Mouse (Mus musculus) bone marrow, adult 2 months (tissue): ENCODE data around the gene Immp2l. TPM values are rescaled to one million over a fixed set of nuclear protein-coding genes. Genes with fewer than 3 reads are reported as not detected.

Experiments
- H3K27ac ChIP-seq: fragments of 200-500 bp; 2 replicates; pipeline ENCODE4 v1.5.1; 2012; ENCODE audit warnings: low read depth, mild to moderate bottlenecking, control low read depth, inconsistent platforms, low read length; ENCODE audit not compliant: control insufficient read depth, poor library complexity, insufficient read depth
- H3K4me1 ChIP-seq: fragments of 200-500 bp; 2 replicates; pipeline ENCODE4 v1.6.1; 2011; ENCODE audit warnings: low read length; ENCODE audit not compliant: control insufficient read depth, insufficient read depth
- H3K4me3 ChIP-seq: fragments of 200-500 bp; replicated peaks from 2 replicates; pipeline ENCODE3; 2011; ENCODE audit warnings: mild to moderate bottlenecking, low read depth, low read length, control low read depth; ENCODE audit not compliant: control insufficient read depth
- CTCF ChIP-seq: fragments of 200-500 bp; IDR thresholded peaks from 2 replicates; pipeline ENCODE4 v1.5.1; 2011; ENCODE audit warnings: low read length, control low read depth; ENCODE audit not compliant: control insufficient read depth, insufficient read depth
- POLR2A ChIP-seq: fragments of 200-500 bp; IDR thresholded peaks from 2 replicates; pipeline ENCODE4 v1.6.1; 2011; ENCODE audit warnings: low read depth, mild to moderate bottlenecking, control low read depth, low read length, borderline replicate concordance; ENCODE audit not compliant: control insufficient read depth
- WGBS: fragments of 180-500 bp; shearing (Covaris S2); methylation state at CpG from one replicate; pipeline ENCODE4 v1.1.7; 2018; 5-methylcytosine and 5-hydroxymethylcytosine counted together
- polyA plus RNA-seq: library from polyadenylated mRNA; stranded (reverse); fragments of >200 nt; gene quantifications from 2 replicates; pipeline ENCODE4 v1.2.4, GENCODE M21; 2011; ENCODE audit warnings: low replicate concordance; ENCODE audit not compliant: missing spikeins, insufficient read depth, insufficient read length

The Immp2l gene
- polyA plus RNA-seq, 1 experiment, result not detected

- WGBS, result 76% methylated on average over 2 of the region's 2 CpGs
- H3K4me1 ChIP-seq, result no peaks in the 10 kb centered on the region
- H3K4me3 ChIP-seq, result no peak overlapping the region
- TF ChIP-seq CTCF, result no peak
- no peak for TF ChIP-seq POLR2A
- no peak overlapping the region for H3K27ac ChIP-seq
These were observed 623.8 kb downstream of the Immp2l start for GRCm38 (mm10) chr12:41647675-41648074.

GRCm38 (mm10) chr12:41649826-41650541 lies 626.1 kb downstream of the Immp2l start:
- TF ChIP-seq POLR2A (no peak), CTCF (no peak)
- H3K27ac ChIP-seq, result no peak overlapping the region
- H3K4me3 ChIP-seq, result no peak overlapping the region
- 84% methylated on average over 8 of the region's 8 CpGs for WGBS
- H3K4me1 ChIP-seq, result no peaks in the 10 kb centered on the region

- TF ChIP-seq CTCF (no peak), POLR2A (no peak)
- Histone ChIP-seq H3K4me1 (no peaks in the 10 kb centered on the region), H3K27ac (no peak overlapping the region), H3K4me3 (no peak overlapping the region)
- 80% methylated on average over 3 of the region's 3 CpGs for whole genome bisulfite sequencing
These were observed 644.4 kb downstream of the Immp2l start for GRCm38 (mm10) chr12:41668280-41668679.

GRCm38 (mm10) chr12:41669481-41669880 lies 645.6 kb downstream of the Immp2l start:
- TF ChIP-seq POLR2A (no peak), CTCF (no peak)
- H3K27ac ChIP-seq, result no peak overlapping the region
- H3K4me3 ChIP-seq, result no peak overlapping the region
- WGBS, result 67% methylated on average over 1 of the region's 1 CpGs
- H3K4me1 ChIP-seq, result no peaks in the 10 kb centered on the region

- 85% methylated on average over 2 of the region's 2 CpGs for WGBS
- no peak for TF ChIP-seq POLR2A
- no peak for TF ChIP-seq CTCF
- H3K27ac ChIP-seq, result no peak overlapping the region
These were observed 651.0 kb downstream of the Immp2l start for GRCm38 (mm10) chr12:41674861-41675260.

GRCm38 (mm10) chr12:41680141-41680540 lies 656.3 kb downstream of the Immp2l start:
- H3K4me3 ChIP-seq, result no peak overlapping the region
- no peaks in the 10 kb centered on the region for H3K4me1 ChIP-seq
- no peak overlapping the region for H3K27ac ChIP-seq
- 93% methylated on average over 1 of the region's 1 CpGs for WGBS
- TF ChIP-seq POLR2A, result no peak
- TF ChIP-seq CTCF, result no peak

More at GRCm38 (mm10) chr12:41674861-41675260, 651.0 kb downstream of the Immp2l start:
- Histone ChIP-seq H3K4me1 (no peaks in the 10 kb centered on the region), H3K4me3 (no peak overlapping the region)

GRCm38 (mm10) chr12:41682141-41682540 lies 658.3 kb downstream of the Immp2l start:
- no peak overlapping the region for H3K27ac ChIP-seq
- H3K4me1 ChIP-seq, result no peaks in the 10 kb centered on the region
- WGBS, result 79% methylated on average over 1 of the region's 1 CpGs
- H3K4me3 ChIP-seq, result no peak overlapping the region
- TF ChIP-seq POLR2A (no peak), CTCF (no peak)

- no peaks in the 10 kb centered on the region for H3K4me1 ChIP-seq
- no peak for TF ChIP-seq CTCF
- TF ChIP-seq POLR2A, result no peak
- WGBS, result 78% methylated on average over 3 of the region's 3 CpGs
- H3K4me3 ChIP-seq, result no peak overlapping the region
- H3K27ac ChIP-seq, result no peak overlapping the region
These were observed 665.9 kb downstream of the Immp2l start for GRCm38 (mm10) chr12:41689809-41690208.

GRCm38 (mm10) chr12:41710608-41711007 lies 686.7 kb downstream of the Immp2l start:
- H3K27ac ChIP-seq, result no peak overlapping the region
- no peak for TF ChIP-seq POLR2A
- no peak for TF ChIP-seq CTCF
- no peak overlapping the region for H3K4me3 ChIP-seq
- no peaks in the 10 kb centered on the region; the same call in 1 of the 2 replicates for H3K4me1 ChIP-seq
- 88% methylated on average over 2 of the region's 2 CpGs for WGBS
